Comparison of ENCODE assay signal across 14 mouse cellular contexts in genomic region chr9:100962903-100963427, GRCm38 (mm10).
A peak's percentile ranks its signal among the peaks of the same experiment; 100 is the strongest.
DNase-seq lines count a peak whose midpoint lies in the region; ATAC-seq and TF ChIP-seq lines count a peak whose summit lies in the region.
"Had no signal": no experiment of that assay in that cellular context is flagged by ENCODE, and none has a peak within 500 bp of the region (broad histone marks: within the 10 kb centered on the region; RNA-seq: fewer than 3 reads in every experiment).

No protein-coding gene starts in this region.

- peak; percentile 84 for ATAC-seq in erythroid progenitor cell, adult 5-6 weeks (replicated peaks; ENCODE audit: low FRiP score, poor library complexity, severe bottlenecking)
- peak; percentile 77 for ATAC-seq in liver, embryonic 16.5 days (ENCODE audit: low read depth)
- no peak for ATAC-seq in kidney, embryonic 14.5 days (ENCODE audit: low FRiP score, low TSS enrichment)

- H3K9ac ChIP-seq in ES-E14 (ENCODE audit: insufficient read depth, low read depth, low read length, poor library complexity, severe bottlenecking) = no peak overlapping the region
- no peak overlapping the region for H3K9ac ChIP-seq in liver, embryonic 16.5 days (ENCODE audit: low read depth, low read length)
- H3K9ac ChIP-seq in kidney, embryonic 14.5 days (ENCODE audit: low read depth, low read length) = no peak overlapping the region
- H3K9ac ChIP-seq: heart, embryonic 12.5 days; lung, embryonic 14.5 days; stomach, embryonic 15.5 days had no signal

- H3K4me3 ChIP-seq in ES-E14 (ENCODE audit: insufficient read depth in 1 of 2, low read depth in 1 of 2, low read length in 2 of 2, poor library complexity in 1 of 2, severe bottlenecking in 1 of 2) = no peak overlapping the region; a peak in 1 of 4 replicates
- no peak overlapping the region for H3K4me3 ChIP-seq in liver, embryonic 16.5 days (ENCODE audit: low read depth, low read length)
- no peak overlapping the region for H3K4me3 ChIP-seq in kidney, embryonic 14.5 days (ENCODE audit: low read length)
- H3K4me3 ChIP-seq: heart, embryonic 12.5 days; hindbrain, embryonic 10.5 days; stomach, embryonic 15.5 days had no signal

- peaks cover 5 to 6% of the 10 kb centered on the region in 2 experiments for H3K4me1 ChIP-seq in ES-E14 (ENCODE audit: control insufficient read depth in 2 of 2, insufficient read depth in 2 of 2, low read length in 2 of 2, poor library complexity in 1 of 2)
- H3K4me1 ChIP-seq in liver, embryonic 16.5 days (ENCODE audit: control insufficient read depth, low read depth, low read length) = peaks cover 6% of the 10 kb centered on the region; the same call in 1 of the 2 replicates
- H3K4me1 ChIP-seq in kidney, embryonic 14.5 days (ENCODE audit: control insufficient read depth, insufficient read depth, low read length) = no peaks in the 10 kb centered on the region
- H3K4me1 ChIP-seq: heart, embryonic 12.5 days; stomach, embryonic 15.5 days had no signal

- H3K9me3 ChIP-seq in ES-E14 (ENCODE audit: control insufficient read depth, insufficient read depth, low read depth, low read length) = no peaks in the 10 kb centered on the region
- H3K9me3 ChIP-seq in liver, embryonic 16.5 days (replicated peaks; ENCODE audit: control insufficient read depth, low read length) = no peaks in the 10 kb centered on the region
- H3K9me3 ChIP-seq in kidney, embryonic 14.5 days (ENCODE audit: control insufficient read depth, low read length) = no peaks in the 10 kb centered on the region; the same call in 1 of the 2 replicates
- H3K9me3 ChIP-seq: heart, embryonic 12.5 days; hindbrain, embryonic 10.5 days; stomach, embryonic 15.5 days had no signal

- 54% methylated on average over 5 of the region's 5 CpGs for WGBS in liver, embryonic 16.5 days (ENCODE audit: insufficient replicate concordance)
- 74% methylated on average over 5 of the region's 5 CpGs for WGBS in kidney, embryonic 14.5 days

- no peaks in the 10 kb centered on the region for H3K27me3 ChIP-seq in liver, embryonic 16.5 days (ENCODE audit: control insufficient read depth, insufficient read depth, low read depth, low read length)
- no peaks in the 10 kb centered on the region for H3K27me3 ChIP-seq in kidney, embryonic 14.5 days (ENCODE audit: control insufficient read depth, insufficient read depth, low read length)
- H3K27me3 ChIP-seq: heart, embryonic 12.5 days; stomach, embryonic 15.5 days had no signal

- intact Hi-C loops in gastrocnemius, postnatal 14 days (cut with DNase I; ENCODE audit: low total_unique reads) = no loop called here

- peak overlapping the region; percentile 32; the same call in 1 of the 2 replicates for H3K27ac ChIP-seq in ES-E14 (ENCODE audit: insufficient read depth, low read depth, low read length, poor library complexity, severe bottlenecking)
- H3K27ac ChIP-seq in liver, embryonic 16.5 days (ENCODE audit: low read length) = no peak overlapping the region
- no peak overlapping the region for H3K27ac ChIP-seq in kidney, embryonic 14.5 days (ENCODE audit: low read depth, low read length)
- H3K27ac ChIP-seq: hindbrain, embryonic 10.5 days; stomach, embryonic 15.5 days had no signal

- in situ Hi-C loops in ES-E14 (cut with MboI; ENCODE audit: low sequenced_read_pairs in 2 of 2, unreplicated experiment in 2 of 2) = no loop called here

- peaks cover 6% of the 10 kb centered on the region for H3K36me3 ChIP-seq in ES-E14 (ENCODE audit: control insufficient read depth, insufficient read depth, low read length, poor library complexity, severe bottlenecking)
- no peaks in the 10 kb centered on the region; the same call in none of the 2 replicates for H3K36me3 ChIP-seq in liver, embryonic 16.5 days (ENCODE audit: control insufficient read depth, insufficient read depth)
- H3K36me3 ChIP-seq in kidney, embryonic 14.5 days (ENCODE audit: control insufficient read depth, insufficient read depth, low read length) = peaks cover 7% of the 10 kb centered on the region; the same call in 1 of the 2 replicates
- H3K36me3 ChIP-seq: stomach, embryonic 15.5 days had no signal

- peak; percentile 70 for DNase-seq in heart, adult 11 months
- DNase-seq in heart, adult 8-10 months (ENCODE audit: low spot score) = no peak
- no peak for DNase-seq in ES-E14 (ENCODE audit: low read depth, low spot score)
- DNase-seq in right cerebral cortex, postnatal 14 days = no peak
- no peak for DNase-seq in gastrocnemius, postnatal 14 days
- DNase-seq: kidney, adult 8-10 months; lung, embryonic 14.5 days; thymus, postnatal 4 days had no signal

- H3K4me2 ChIP-seq in liver, embryonic 16.5 days (ENCODE audit: low read depth, low read length) = no peak overlapping the region
- no peak overlapping the region for H3K4me2 ChIP-seq in kidney, embryonic 14.5 days (replicated peaks; ENCODE audit: low read depth, low read length)
- H3K4me2 ChIP-seq: heart, embryonic 12.5 days; lung, embryonic 14.5 days; stomach, embryonic 15.5 days had no signal

TF ChIP-seq in ES-E14, 5 proteins besides CTCF, POLR2A, EP300 and RAD21:
- TF ChIP-seq ZNF384 (IDR thresholded peaks at IDR 0.05; ENCODE audit: low read depth, low read length) (no peak), MAFK (IDR thresholded peaks at IDR 0.05; ENCODE audit: insufficient read depth, low read depth, low read length) (no peak), ZC3H11A (IDR thresholded peaks at IDR 0.05; ENCODE audit: borderline replicate concordance, low read depth, low read length) (no peak), HCFC1 (IDR thresholded peaks at IDR 0.05; ENCODE audit: borderline replicate concordance, insufficient read depth, low read length) (no peak), CHD2 (IDR thresholded peaks at IDR 0.05; ENCODE audit: low read depth, low read length) (no peak)
